Mouse (Mus musculus): ENCODE measurements around the gene Vmn1r126. TPM values are rescaled to one million over a fixed set of nuclear protein-coding genes. Genes with fewer than 3 reads are reported as not detected.
"Not testable (repeated sequence)": the region's sequence is repeated elsewhere in the genome, so short reads cannot be mapped to it uniquely, and the experiment has no call there.

Vmn1r126 gene
- not detected in 2 replicates for polyA plus RNA-seq (2015; fragmentation: Nextera tagmentation; extraction: Ambion mirVana)

- not testable (repeated sequence) for ATAC-seq; H3K9me3 ChIP-seq (ENCODE audit: low read length); H3K9ac ChIP-seq (replicated peaks; ENCODE audit: low read depth); H3K4me3 ChIP-seq (ENCODE audit: low read depth, low read length); H3K4me1 ChIP-seq (ENCODE audit: insufficient read depth, low read depth, low read length); DNase-seq (ENCODE audit: low spot score); H3K27ac ChIP-seq (ENCODE audit: low read length); H3K36me3 ChIP-seq (ENCODE audit: insufficient read depth, low read length); H3K4me2 ChIP-seq (replicated peaks; ENCODE audit: low read depth, low read length); H3K27me3 ChIP-seq (replicated peaks; ENCODE audit: insufficient read depth, low read length)
- no CpG with 5 or more reads among the region's 5 CpGs for WGBS
Observed at GRCm38 (mm10) chr7:21301367-21301766, at the start of gene Vmn1r126. Gene Vmn1r126, minus strand, starts transcription at chr7:21301467.

DNA sequence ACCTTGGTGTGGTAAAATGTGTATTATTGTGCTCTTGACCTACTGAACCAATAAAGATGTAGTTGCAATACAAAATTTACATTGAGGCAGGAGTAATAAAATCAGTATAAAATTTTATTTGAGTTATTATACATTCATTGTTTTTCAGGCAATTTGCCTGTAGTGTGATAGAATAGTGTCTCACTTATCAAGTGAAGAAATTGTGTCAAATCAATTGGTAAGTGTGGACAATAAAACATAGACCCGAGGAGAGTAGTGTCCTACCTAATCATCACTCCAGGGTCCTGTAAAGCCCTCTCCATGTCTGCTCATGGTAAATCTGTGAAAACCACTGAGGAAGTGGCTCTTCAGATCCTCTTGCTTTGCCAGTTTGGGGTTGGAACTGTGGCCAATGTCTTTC is 47.8 kb upstream of the Vmn1r126 start, which contains the start of gene Vmn1r128:
TSS of gene Vmn1r128 (plus strand) at position 301 of the 400 bp plus-strand sequence.
- H3K4me1 ChIP-seq (ENCODE audit: insufficient read depth, low read depth, low read length); ATAC-seq; H3K9me3 ChIP-seq (ENCODE audit: low read length); H3K36me3 ChIP-seq (ENCODE audit: insufficient read depth, low read length); H3K4me3 ChIP-seq (ENCODE audit: low read depth, low read length); H3K4me2 ChIP-seq (replicated peaks; ENCODE audit: low read depth, low read length); H3K9ac ChIP-seq (replicated peaks; ENCODE audit: low read depth); H3K27me3 ChIP-seq (replicated peaks; ENCODE audit: insufficient read depth, low read length); DNase-seq (ENCODE audit: low spot score); H3K27ac ChIP-seq (ENCODE audit: low read length): not testable (repeated sequence)
- 63% methylated on average over 1 of the region's 1 CpGs for WGBS

GRCm38 (mm10) chr7:21319761-21320160 is 18.5 kb upstream of the Vmn1r126 start, which contains the start of gene Vmn1r127:
Gene Vmn1r127, minus strand, starts transcription at chr7:21319861.
- H3K4me1 ChIP-seq (ENCODE audit: insufficient read depth, low read depth, low read length); H3K27ac ChIP-seq (ENCODE audit: low read length); H3K4me3 ChIP-seq (ENCODE audit: low read depth, low read length); ATAC-seq; H3K36me3 ChIP-seq (ENCODE audit: insufficient read depth, low read length); H3K4me2 ChIP-seq (replicated peaks; ENCODE audit: low read depth, low read length); DNase-seq (ENCODE audit: low spot score); H3K27me3 ChIP-seq (replicated peaks; ENCODE audit: insufficient read depth, low read length); H3K9me3 ChIP-seq (ENCODE audit: low read length); H3K9ac ChIP-seq (replicated peaks; ENCODE audit: low read depth): not testable (repeated sequence)
- WGBS, result no CpG with 5 or more reads among the region's 3 CpGs

GRCm38 (mm10) chr7:21271879-21272278 is 29.4 kb downstream of the Vmn1r126 start, which contains the start of gene Vmn1r125:
Gene Vmn1r125, plus strand, starts transcription at chr7:21272179.
- 56% methylated on average over 3 of the region's 3 CpGs for WGBS
- not testable (repeated sequence) for ATAC-seq; H3K4me3 ChIP-seq (ENCODE audit: low read depth, low read length); H3K36me3 ChIP-seq (ENCODE audit: insufficient read depth, low read length); H3K4me2 ChIP-seq (replicated peaks; ENCODE audit: low read depth, low read length); H3K9me3 ChIP-seq (ENCODE audit: low read length); DNase-seq (ENCODE audit: low spot score); H3K27ac ChIP-seq (ENCODE audit: low read length); H3K4me1 ChIP-seq (ENCODE audit: insufficient read depth, low read depth, low read length); H3K27me3 ChIP-seq (replicated peaks; ENCODE audit: insufficient read depth, low read length); H3K9ac ChIP-seq (replicated peaks; ENCODE audit: low read depth)

GRCm38 (mm10) chr7:21260517-21260916 is 40.8 kb downstream of the Vmn1r126 start, which contains the start of gene Vmn1r124:
Gene Vmn1r124, minus strand, starts transcription at chr7:21260617.
- not testable (repeated sequence) for DNase-seq (ENCODE audit: low spot score); H3K9ac ChIP-seq (replicated peaks; ENCODE audit: low read depth); H3K9me3 ChIP-seq (ENCODE audit: low read length); H3K4me3 ChIP-seq (ENCODE audit: low read depth, low read length); H3K27me3 ChIP-seq (replicated peaks; ENCODE audit: insufficient read depth, low read length); ATAC-seq; H3K4me1 ChIP-seq (ENCODE audit: insufficient read depth, low read depth, low read length); H3K4me2 ChIP-seq (replicated peaks; ENCODE audit: low read depth, low read length); H3K27ac ChIP-seq (ENCODE audit: low read length); H3K36me3 ChIP-seq (ENCODE audit: insufficient read depth, low read length)
- WGBS, result 68% methylated on average over 4 of the region's 4 CpGs

Other genes with a start within 250 kb of the Vmn1r126 start
- not detected in 2 replicates for gene Vmn1r120, start 247.7 kb downstream of the Vmn1r126 start, polyA plus RNA-seq (2015; fragmentation: Nextera tagmentation; extraction: Ambion mirVana)
- not detected in 2 replicates for gene Vmn1r121, start 203.0 kb downstream of the Vmn1r126 start, polyA plus RNA-seq (2015; fragmentation: Nextera tagmentation; extraction: Ambion mirVana)
- gene Vmn1r122, start 167.3 kb downstream of the Vmn1r126 start, polyA plus RNA-seq (2015; fragmentation: Nextera tagmentation; extraction: Ambion mirVana), result not detected in 2 replicates
- not detected in 2 replicates for gene Vmn1r123, start 139.3 kb downstream of the Vmn1r126 start, polyA plus RNA-seq (2015; fragmentation: Nextera tagmentation; extraction: Ambion mirVana)
- gene Gm5157, start 111.0 kb downstream of the Vmn1r126 start, polyA plus RNA-seq (2015; fragmentation: Nextera tagmentation; extraction: Ambion mirVana), result not detected in 2 replicates
- gene Vmn1r124, start 40.9 kb downstream of the Vmn1r126 start, polyA plus RNA-seq (2015; fragmentation: Nextera tagmentation; extraction: Ambion mirVana), result not detected in 2 replicates
- gene Vmn1r125, start 29.3 kb downstream of the Vmn1r126 start, polyA plus RNA-seq (2015; fragmentation: Nextera tagmentation; extraction: Ambion mirVana), result not detected in 2 replicates
- not detected in 2 replicates for gene Vmn1r127, start 18.4 kb upstream of the Vmn1r126 start, polyA plus RNA-seq (2015; fragmentation: Nextera tagmentation; extraction: Ambion mirVana)
- not detected in 2 replicates for gene Vmn1r128, start 47.9 kb upstream of the Vmn1r126 start, polyA plus RNA-seq (2015; fragmentation: Nextera tagmentation; extraction: Ambion mirVana)
- not detected in 2 replicates for gene Vmn1r129, start 59.8 kb upstream of the Vmn1r126 start, polyA plus RNA-seq (2015; fragmentation: Nextera tagmentation; extraction: Ambion mirVana)
- gene Gm6882, start 131.3 kb upstream of the Vmn1r126 start, polyA plus RNA-seq (2015; fragmentation: Nextera tagmentation; extraction: Ambion mirVana), result not detected in 2 replicates
- not detected in 2 replicates for gene Vmn1r130, start 210.3 kb upstream of the Vmn1r126 start, polyA plus RNA-seq (2015; fragmentation: Nextera tagmentation; extraction: Ambion mirVana)
- not detected in 2 replicates for gene Vmn1r131, start 244.6 kb upstream of the Vmn1r126 start, polyA plus RNA-seq (2015; fragmentation: Nextera tagmentation; extraction: Ambion mirVana)

Data from lung, postnatal 0 days (tissue).